Mouse (Mus musculus) cerebellum, postnatal 4 days (tissue): ENCODE results near the gene Errfi1.
"Not testable (repeated sequence)": the region's sequence is repeated elsewhere in the genome, so short reads cannot be mapped to it uniquely, and the experiment has no call there.

Experiments used
- DNase-seq, 2 experiments: peaks; one replicate each; pipeline ENCODE4 v3.0.0; 2022; ENCODE audit warnings: low spot score in 2 of 2, mixed read lengths in 1 of 2

The Errfi1 gene

DNA sequence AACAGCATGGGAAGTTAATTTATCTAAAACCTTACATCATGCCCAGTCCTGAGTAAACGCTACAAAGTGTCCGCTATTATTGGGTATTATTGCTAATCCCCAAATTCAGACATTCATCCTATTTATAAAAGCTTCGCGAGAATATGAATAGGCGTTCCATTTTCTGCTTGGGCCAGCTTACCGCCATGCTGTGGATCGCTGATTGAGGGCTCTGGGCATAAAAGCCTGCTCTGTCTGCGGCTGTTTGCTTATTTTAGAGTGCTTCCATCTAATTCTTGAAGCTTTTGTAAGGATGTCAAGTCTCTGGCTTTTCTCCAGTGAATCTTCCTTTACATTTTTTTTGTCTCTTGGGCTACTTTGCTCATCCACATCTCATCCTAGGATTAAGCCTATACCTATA is 7.4 kb upstream of the Errfi1 start:
- no peak for DNase-seq

DNA sequence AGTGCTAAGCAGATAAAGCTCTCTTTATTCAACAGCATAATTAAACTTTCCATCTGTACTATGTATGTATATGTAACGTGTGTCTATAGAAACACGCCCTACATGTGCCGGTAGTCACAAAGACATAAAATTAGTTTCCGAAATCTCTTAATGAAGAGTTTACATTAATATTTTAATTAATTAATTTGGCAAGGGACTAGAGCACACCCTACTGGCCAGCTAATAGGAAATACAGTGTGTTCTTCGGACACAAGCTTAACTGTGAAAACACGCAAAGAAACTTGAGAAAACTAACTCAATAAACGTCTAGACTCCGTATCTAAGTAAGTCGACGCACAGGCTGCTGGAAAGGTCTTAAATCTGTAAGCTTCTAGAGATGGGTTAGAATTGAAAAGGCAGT is 3.8 kb upstream of the Errfi1 start:
- no peak for DNase-seq

DNA sequence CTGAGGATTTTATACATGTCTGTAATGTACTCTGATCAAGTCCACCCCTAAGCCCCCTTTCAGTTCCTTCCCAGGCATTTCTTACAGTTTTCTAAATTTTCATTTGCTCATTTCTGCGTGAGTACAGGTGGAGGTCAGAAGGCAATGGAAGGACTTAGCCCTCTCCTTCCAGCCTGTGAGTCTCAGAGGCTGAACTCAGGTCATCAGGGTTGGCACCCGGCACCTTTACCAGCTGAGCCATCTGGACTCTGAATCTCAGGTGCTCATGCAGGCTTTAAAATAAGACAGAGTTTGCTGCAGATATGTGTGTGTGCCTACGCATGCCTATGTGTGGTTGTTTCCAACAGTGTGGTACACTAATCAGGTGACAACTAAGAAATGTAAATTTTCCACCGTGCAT is 2.8 kb upstream of the Errfi1 start:
- DNase-seq = no peak

DNA sequence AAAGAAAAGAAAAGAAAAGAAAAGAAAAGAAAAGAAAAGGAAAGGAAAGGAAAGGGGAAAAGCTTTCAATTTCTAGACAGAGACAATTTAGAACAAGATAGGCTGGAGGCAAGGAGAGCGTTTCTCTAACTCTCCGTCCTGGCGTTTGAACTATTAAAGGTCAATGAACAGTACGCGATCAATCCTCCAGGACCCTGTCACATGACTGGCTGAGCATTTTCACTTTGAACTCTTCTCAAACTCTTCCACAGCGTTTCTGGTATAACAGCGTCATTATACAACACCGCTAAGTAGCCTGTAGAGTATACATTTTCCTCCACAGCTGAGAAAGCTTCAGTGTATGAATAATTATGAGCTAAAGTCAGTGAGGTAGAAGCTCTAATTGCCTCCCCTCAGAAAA is 1.7 kb upstream of the Errfi1 start:
- no peak for DNase-seq

DNA sequence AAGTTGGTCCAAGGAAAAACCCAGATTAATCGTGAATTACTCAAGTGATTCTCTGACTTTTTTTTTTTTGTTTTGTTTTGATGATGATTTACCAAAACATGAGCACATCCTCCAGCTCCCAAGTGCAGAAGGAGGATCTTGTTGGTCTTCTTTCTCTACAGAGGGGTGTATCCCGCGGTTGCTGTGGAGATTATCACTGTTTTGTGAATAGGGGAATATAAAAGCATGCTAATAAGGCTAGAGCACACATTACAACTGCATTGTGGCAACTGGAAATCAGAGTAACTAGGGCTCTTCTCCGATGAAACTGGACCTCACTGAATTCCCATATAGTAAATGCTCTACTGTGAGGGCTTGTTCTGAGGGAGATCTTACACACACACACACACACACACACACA is 1.2 kb upstream of the Errfi1 start:
- DNase-seq = no peak

DNA sequence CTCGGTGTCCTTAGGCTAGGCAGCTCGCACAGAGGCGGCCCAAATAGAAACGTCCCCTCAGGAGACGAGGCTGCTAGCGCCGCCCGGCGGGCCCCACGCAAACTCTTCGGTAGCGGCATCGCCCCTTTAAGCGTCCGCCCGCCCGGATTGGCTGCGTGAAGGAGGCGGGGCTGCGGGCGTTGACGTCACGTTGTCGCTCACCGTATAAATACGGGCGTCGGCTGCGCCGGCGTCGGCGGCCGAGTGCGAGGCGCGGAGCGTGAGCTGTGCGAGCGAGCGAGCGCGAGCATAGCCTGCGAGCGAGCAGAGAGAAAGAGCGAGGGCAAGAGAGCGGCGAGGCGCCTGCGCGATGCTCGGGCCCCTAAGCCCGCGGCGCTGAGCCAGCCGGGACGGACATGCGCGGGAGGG is 1.1 kb downstream of the Errfi1 start:
- peak; percentile 97 to 99 for DNase-seq

DNA sequence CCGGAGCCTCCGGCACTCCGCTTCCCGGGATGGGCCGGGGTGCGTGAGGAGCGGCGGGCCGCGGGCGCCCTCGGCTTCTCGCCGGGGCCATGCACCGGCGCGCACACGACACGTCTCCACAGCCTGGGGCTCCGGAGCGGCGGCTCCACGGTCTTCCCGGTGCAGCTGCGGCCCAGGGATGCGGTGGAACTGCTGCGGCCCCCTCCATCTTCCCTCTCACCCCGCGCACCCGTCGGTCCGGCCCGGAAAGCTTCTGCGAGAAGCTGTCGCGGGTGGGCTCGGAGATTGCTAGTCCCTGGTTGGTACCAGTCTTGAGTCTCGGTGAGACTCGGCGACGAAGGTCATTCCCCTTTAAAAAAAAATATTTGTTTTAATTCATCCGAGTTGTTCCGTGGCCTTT is 1.6 kb downstream of the Errfi1 start:
- DNase-seq = no peak

DNA sequence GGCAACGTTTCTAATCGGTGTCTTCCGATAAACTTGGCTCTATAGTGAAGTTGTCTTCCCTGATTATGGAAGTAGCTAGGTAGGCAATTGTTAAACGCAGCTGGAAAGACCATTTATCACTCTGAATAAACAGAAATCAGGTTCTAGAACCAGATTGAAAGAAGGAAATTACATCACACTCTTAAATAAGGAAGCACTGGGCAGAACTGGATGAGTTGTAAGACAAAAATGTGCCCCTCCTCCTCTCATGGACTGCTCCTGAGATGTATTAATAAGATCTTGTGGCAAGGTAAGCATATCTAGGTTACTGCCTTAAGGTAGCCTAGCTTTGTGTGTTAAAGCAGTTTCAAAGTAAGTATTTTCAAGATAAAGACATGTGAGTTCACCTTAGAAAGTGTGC is 6.8 kb downstream of the Errfi1 start:
- no peak for DNase-seq

DNA sequence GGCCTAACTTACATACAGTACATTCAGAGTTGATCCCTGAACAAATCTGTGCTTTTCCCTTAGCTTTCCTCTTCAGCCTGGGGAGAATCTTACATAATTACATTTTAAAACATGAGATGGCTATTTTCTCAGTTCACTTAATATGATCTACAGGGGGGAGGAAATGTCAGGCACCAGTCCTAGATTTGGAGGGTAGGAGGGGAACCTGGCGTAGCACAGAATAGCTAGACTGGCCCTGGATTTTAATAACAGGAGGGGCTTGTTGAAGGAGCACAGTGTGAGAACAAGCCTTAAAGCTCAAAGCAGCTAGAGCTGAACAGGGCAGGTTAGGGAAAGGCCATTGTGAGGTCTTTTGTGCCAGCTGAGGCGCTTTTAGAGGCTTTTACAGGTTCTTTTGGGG is 7.4 kb downstream of the Errfi1 start:
- DNase-seq = no peak

DNA sequence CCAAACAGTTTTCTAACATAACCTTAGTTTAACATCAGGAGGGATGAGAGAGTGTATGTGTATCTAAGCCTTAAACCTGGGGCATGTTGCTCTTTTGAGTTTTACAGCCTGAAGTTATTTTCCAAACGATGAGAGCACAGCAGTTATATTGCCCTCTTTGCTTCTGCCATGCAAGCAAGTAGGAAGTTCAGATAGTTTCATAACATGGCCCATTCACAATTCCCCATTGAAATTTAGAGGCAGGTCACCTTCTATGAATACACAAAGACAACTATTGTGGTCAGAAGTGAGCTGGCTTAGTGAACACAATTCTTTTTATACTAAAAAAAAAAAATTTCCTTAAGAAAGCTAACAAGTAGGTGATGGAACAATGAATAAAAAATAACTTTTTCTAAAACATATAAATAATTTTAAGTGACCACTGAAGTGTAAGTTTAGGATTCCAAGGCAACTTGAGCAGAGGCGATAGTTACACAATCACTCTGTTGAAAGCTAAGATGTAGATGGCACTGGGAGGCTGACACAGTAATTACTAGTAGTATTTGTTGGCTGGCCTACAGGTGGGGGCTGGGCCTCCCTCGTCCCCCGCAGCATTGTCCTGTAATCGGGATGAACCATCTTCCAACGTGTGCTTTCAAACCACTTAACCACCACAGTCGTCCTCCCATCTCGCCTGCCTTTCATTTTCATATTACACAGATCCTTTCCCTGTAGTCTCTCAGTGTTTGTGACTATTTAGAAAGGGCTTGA is 9.1 kb downstream of the Errfi1 start:
- no peak for DNase-seq

DNA sequence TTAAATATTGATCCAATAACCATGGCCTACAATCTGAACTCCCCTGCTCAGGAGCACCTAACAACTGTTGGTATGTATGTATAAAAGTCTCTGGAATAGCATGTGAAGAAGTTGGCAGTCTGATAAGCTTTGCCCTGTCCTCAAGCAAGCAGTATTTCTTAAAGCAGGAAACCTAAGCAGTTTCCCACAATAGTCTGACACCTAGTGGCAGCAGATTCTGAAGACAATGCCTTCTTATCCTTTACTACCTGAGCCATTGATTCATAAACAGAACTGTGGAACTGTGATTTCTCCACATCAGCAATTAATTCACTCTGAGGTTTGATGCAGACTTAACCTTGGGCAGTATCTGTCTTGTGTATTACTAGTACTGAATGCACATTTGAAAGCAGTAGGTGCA is 11.7 kb downstream of the Errfi1 start:
- no peak for DNase-seq

DNA sequence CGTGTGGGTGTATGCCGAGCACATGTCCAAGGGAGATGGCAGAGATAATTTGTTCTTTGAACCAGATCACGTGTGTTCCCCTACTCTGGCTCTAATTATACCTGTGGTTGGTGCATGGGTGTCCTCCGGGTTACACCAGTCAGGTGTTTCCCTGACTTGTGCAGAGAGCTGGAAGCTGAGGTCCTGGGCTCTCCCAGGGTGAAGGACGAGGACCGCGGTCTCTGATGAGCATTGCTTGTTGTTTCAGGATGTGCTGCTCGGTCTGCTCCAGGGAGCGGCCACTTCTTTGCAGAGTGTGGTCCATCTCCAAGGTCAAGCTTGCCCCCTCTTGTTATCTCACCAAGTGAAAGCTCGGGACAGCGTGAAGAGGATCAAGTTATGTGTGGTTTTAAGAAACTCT is 12.3 kb downstream of the Errfi1 start:
- no peak for DNase-seq

DNA sequence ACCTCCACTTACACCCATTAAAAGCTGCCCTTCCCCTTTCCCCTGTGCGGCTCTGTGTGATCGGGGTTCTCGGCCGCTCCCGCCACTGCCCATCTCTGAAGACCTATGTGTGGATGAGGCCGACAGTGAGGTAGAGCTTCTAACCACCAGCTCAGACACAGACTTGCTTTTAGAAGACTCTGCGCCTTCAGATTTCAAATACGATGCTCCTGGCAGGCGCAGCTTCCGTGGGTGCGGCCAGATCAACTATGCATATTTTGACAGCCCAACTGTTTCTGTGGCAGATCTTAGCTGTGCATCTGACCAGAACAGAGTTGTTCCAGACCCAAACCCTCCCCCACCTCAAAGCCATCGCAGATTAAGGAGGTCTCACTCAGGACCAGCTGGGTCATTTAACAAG is 12.8 kb downstream of the Errfi1 start:
- no peak for DNase-seq

DNA sequence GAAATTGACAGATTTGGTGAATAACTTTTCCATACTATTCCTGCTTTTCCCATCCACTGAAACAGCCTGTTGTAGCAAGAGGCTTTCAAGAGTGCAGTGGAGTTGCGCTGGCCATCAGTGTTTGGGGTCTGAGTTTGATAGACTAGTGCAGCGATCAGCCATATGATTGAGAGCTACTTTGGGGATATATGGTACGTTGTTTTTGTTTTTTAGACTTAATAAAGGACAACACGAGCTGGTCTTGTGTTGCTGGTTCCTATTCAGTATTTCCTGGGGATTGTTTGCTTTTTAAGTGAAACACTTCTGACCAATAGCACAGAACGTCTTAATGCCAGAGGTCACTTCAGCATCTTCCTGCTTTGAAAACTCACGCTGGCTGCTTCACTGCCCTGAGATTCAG is 14.4 kb downstream of the Errfi1 start:
- no peak for DNase-seq

DNA sequence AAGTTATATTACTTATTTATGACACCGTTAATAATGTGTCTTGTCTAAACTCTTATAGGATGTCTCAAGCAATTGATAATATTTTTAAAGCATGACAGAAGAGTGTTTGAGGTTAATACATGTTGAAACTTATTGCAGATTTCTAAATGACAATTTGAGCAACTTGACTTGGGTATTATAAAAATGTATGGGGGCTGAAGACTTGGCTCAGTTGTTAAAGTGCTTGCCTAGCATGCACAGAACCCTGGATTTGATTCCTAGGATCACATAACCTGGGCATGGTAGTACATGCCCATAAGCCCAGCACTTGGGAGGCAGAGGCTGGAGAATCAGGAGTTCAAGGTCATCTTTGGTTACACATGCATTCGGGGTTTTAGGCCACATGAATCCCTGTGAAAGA is 15.1 kb downstream of the Errfi1 start:
- DNase-seq = no peak

DNA sequence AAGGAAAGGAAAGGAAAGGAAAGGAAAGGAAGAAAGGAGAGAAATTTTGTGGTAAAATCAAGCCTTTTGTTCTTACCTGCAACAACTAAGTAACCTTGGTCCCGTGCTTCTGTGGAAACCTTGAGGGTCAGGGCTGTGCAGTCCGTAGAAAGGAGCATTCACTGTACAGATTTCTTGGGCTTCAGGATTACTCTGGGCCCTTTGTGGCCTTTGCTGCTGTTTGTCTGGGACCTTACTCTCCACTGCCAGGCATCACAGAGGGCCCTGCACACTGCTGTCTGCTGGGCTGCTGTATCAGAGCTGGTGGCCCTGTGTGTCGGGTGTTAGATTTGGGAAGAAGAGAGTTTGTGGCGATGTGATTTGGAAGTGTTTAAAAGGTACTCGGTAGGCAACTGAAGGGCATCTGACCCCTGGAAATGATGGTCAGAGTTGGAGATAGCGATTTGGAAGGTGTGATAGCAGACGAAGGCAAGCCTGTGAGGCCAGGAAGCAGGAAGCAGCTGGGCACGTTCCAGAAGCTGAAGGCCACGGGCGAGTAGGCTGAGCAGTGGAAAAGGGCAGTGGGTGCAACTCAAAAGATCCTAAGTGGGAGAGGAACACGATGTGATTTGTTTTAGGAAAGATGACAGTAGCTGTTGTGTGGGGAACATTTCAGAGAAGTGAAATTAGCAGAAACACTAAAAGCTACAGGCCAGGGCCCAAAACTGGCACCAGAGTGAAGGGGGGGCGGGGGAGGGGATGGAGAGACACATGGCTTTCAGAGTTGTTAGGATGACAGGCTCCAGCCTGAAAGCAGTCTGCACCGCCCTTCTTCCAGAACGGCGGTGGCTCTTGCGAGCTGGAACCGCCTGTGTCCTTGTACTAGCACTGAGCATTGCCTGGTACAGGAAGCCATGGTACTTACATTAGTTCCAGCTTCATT is 15.8 kb downstream of the Errfi1 start:
- no peak for DNase-seq

DNA sequence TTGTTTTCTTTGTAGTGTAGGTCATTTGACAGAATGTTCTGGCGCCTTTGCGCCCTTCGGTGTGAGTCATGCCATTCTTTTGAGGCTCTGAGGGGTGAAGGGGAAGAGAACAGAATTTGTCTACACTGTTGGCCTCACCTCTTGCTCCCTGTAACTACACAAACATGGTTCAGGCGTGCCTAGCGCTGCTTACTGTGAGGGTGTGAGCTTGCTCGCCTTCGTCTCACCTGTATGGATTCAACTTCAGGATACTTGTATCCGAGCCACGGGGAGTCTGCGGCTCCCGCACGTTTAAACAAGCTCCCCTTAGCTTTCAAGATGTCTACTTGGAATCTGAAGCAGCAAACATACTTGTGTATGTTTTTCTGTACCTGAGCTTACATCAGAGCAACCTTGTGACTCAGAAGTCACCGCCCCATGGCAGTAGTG is 17.3 kb downstream of the Errfi1 start:
- no peak for DNase-seq

DNA sequence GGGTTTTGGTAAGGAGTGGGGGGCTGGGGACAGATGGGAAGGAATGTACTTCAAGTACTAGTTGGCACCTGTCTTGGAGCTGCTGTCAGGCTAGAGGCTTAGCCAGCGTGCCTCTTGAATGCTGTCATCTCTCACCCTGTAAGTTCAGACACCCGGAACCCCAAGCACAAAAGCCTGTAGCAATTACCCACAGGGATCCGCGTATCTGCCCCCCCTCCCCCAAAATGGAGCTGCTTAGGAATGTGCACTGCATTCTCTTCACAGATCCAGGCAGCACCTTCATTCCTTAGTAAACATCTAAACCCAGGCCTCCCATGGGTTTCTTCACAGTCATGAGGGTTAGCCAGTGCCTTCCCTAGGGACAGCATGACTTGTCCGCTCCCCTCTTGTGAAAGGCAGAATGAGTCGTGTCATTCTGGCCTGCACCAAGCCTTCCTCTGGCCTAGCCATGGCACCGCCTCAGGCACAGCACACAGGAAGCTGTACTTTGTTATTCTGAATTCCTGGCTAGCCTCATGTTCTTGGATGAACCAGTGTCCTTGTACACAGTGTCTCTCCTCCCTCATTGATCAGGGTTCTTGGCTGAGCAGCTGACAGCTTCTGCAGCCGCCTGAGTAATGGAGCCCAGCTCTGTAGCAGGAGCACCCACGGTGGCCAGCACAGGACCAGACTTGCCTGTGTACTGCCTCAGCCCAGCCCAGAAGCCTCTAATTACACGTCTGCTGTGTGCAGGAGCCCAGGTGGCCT is 17.8 kb downstream of the Errfi1 start:
- no peak for DNase-seq

DNA sequence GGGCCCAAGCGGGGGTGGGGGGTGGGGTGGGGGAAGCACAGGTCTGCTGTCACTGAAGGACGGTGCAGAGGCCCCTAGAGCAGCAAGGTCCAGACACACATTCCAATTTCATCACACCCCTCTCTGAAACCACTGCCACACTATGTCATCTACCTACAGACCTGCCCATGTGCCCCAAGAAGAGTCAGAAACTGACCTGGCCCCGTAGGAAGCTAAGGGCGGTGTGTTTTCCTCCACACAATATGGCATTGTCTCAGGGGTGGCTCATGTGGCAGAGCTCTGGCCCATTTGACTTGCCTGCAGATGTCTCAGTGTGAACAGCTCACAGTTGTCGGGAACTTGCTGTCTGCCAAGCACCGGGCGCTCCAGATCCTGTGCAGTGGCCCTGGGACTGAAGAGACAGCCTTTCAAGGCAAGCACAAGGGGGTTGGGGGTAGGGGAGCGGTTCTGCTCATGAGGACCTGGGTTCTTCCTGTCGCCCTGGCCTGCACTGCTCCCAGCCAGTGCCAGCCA is 18.5 kb downstream of the Errfi1 start:
- no peak for DNase-seq

DNA sequence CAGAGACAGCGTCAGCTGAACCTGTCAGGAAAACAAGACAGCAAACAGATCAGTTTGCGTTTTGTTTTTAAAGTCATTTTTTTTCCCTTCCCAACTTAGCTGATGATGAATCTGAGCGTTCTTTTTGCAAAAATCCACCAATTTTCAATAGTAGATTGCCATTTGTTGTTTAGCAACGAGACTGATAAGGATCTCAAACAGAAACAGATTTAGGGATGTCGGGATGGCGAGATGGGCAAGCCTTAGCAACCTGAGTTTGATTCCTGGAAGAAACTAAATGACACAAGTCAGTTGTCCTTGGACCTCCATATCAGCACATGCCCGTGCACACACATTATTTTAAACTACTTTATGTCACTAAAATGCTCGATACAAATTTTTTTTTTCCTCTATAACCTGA is 19.0 kb downstream of the Errfi1 start:
- DNase-seq = no peak

DNA sequence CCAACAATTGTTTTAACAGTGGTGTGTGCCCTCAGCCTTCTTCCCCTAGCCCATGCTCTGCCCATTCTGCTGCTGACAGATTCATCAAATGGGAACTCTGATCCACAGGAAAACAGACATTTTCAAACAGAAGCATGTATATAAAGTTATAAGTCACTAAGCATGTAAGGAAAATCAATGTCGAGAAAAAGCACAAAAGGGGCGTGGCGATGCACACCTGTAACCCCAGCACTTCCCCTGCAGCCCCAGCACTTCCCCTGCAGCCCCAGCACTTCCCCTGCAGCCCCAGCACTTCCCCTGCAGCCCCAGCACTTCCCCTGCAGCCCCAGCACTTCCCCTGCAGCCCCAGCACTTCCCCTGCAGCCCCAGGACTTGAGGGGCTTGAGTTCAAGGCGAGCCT is 20.7 kb downstream of the Errfi1 start:
- not testable (repeated sequence) for DNase-seq

DNA sequence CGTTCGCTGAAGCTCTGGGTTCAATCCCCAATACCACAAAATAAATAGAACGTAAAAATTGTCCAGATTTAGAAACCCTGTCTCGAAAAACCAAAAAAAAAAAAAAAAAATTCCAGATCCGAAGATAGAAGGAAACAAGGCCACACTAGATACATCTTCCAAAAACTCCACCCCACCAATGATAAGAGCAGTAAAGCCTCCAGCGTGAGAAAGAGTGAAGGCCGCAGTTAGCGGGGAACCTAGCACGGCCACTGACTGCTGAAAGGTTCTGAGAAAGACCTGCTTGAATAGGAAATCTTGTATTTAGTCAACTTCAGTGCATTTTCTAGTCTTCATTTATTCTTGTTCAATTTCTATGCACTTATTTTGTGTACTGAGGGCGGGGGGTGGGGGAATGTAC is 21.7 kb downstream of the Errfi1 start:
- no peak for DNase-seq
